Mouse (Mus musculus): ENCODE results near the gene Zcchc14. TPM values are rescaled to one million over a fixed set of nuclear protein-coding genes. Genes with fewer than 3 reads are reported as not detected.

The Zcchc14 gene
- total and polyA plus RNA-seq, 2 experiments from 2014 or later = 17.4 to 85.8 TPM

GRCm38 (mm10) chr8:121648451-121648850 lies 4.2 kb downstream of the Zcchc14 start:
- peak overlapping the region; percentile 81 for H3K4me2 ChIP-seq (ENCODE audit: low read depth)
- WGBS = 51% methylated on average over 16 of the region's 16 CpGs
- H3K9ac ChIP-seq = peak overlapping the region; percentile 28; the same call in 1 of the 2 replicates
- peaks cover 36% of the 10 kb centered on the region for H3K4me1 ChIP-seq (ENCODE audit: insufficient read depth)
- no peak overlapping the region for H3K27ac ChIP-seq (ENCODE audit: low read depth, low read length)
- no peaks in the 10 kb centered on the region for H3K9me3 ChIP-seq (ENCODE audit: low read length)
- H3K4me3 ChIP-seq (ENCODE audit: low read depth, low read length) = peak overlapping the region; percentile 19
- no peak for ATAC-seq
- H3K27me3 ChIP-seq (ENCODE audit: insufficient read depth, low read length) = no peaks in the 10 kb centered on the region
- no peak for DNase-seq
- no peak for TF ChIP-seq CTCF (IDR thresholded peaks at IDR 0.05; ENCODE audit: low read depth)
- H3K36me3 ChIP-seq (ENCODE audit: insufficient read depth) = 0 out of 2 replicates have a peak, but pooled peaks cover 3% of the 10 kb centered on the region

DNA sequence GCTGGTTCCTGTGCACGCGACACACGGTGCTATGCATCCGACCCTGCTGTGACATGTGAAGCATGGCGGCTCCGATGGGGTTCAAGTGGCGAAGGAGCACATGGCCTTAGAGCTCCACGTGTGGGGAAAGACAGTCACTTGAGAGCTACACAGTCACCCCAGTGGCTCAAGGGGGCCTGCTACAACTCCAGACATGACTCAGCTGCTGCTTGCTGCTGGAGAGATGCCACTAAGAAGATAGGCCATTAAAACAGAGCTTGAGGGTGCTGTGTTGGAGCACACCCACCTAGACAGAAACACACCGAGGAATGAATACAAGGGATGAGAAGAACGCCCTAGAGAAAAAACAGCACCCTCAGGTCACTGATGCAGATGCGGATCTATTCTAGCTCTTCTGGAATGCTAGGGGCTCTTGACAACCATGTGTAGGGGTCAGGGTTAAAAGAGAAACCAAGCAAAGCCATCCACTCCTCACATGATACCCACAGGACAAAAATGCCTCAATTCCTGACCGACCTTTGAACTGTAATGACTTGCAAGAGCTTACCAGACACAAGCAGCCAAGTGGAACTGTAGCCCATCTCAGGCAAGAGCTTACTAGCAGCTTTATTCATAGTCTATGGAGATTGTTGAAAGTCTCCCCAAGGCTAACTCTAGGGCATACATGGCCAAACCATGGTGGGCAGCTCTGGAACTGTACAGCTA lies 5.0 kb downstream of the Zcchc14 start:
- Histone ChIP-seq H3K4me2 (ENCODE audit: low read depth) (peak overlapping the region; percentile 81), H3K4me3 (ENCODE audit: low read depth, low read length) (no peak overlapping the region), H3K9me3 (ENCODE audit: low read length) (no peaks in the 10 kb centered on the region), H3K27me3 (ENCODE audit: insufficient read depth, low read length) (no peaks in the 10 kb centered on the region), H3K36me3 (ENCODE audit: insufficient read depth) (0 out of 2 replicates have a peak, but pooled peaks cover 3% of the 10 kb centered on the region), H3K9ac (no peak overlapping the region), H3K27ac (ENCODE audit: low read depth, low read length) (no peak overlapping the region), H3K4me1 (ENCODE audit: insufficient read depth) (peaks cover 40% of the 10 kb centered on the region)
- WGBS = 82% methylated on average over 12 of the region's 12 CpGs
- TF ChIP-seq CTCF (IDR thresholded peaks at IDR 0.05; ENCODE audit: low read depth) = no peak
- ATAC-seq = no peak
- no peak for DNase-seq

GRCm38 (mm10) chr8:121643384-121643783 lies 9.3 kb downstream of the Zcchc14 start:
- Histone ChIP-seq H3K4me3 (ENCODE audit: low read depth, low read length) (no peak overlapping the region), H3K36me3 (ENCODE audit: insufficient read depth) (no peaks in the 10 kb centered on the region), H3K27me3 (ENCODE audit: insufficient read depth, low read length) (no peaks in the 10 kb centered on the region), H3K4me2 (ENCODE audit: low read depth) (0 out of 2 replicates have a peak overlapping the region, but pooled peaks have one; percentile 0), H3K9me3 (ENCODE audit: low read length) (no peaks in the 10 kb centered on the region), H3K27ac (ENCODE audit: low read depth, low read length) (peak overlapping the region; percentile 64; the same call in 1 of the 2 replicates), H3K9ac (no peak overlapping the region), H3K4me1 (ENCODE audit: insufficient read depth) (peaks cover 31% of the 10 kb centered on the region)
- ATAC-seq = peak; percentile 12; the same call in 1 of the 2 replicates
- 40% methylated on average over 11 of the region's 11 CpGs for WGBS
- DNase-seq = no peak
- no peak for TF ChIP-seq CTCF (IDR thresholded peaks at IDR 0.05; ENCODE audit: low read depth)

DNA sequence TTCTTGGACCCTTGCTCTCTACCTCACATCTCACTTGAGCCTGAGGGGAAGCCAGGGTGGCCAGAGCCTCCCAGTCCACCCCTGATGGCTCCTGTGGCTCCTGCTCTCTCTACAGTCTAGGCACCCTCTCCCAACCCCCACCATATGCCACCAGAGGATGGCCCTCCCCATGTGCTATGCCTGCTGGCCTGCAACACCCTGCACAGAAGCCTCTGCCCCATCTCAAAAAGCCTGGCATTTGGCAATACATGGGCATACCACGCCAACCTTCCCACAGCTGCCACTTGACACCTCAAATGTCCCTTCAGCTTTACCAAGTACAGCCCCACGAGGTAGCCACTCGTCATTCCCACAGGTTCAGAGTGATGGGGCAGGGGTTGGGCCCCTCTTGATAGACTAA lies 9.9 kb downstream of the Zcchc14 start:
- no peaks in the 10 kb centered on the region for H3K9me3 ChIP-seq (ENCODE audit: low read length)
- H3K4me2 ChIP-seq (ENCODE audit: low read depth) = 0 out of 2 replicates have a peak overlapping the region, but pooled peaks have one; percentile 0
- DNase-seq (no peak), ATAC-seq (no peak)
- H3K27me3 ChIP-seq (ENCODE audit: insufficient read depth, low read length) = no peaks in the 10 kb centered on the region
- WGBS = 59% methylated on average over 3 of the region's 3 CpGs
- TF ChIP-seq CTCF (IDR thresholded peaks at IDR 0.05; ENCODE audit: low read depth) = no peak
- H3K4me3 ChIP-seq (ENCODE audit: low read depth, low read length) = no peak overlapping the region
- no peaks in the 10 kb centered on the region for H3K36me3 ChIP-seq (ENCODE audit: insufficient read depth)
- peaks cover 26% of the 10 kb centered on the region for H3K4me1 ChIP-seq (ENCODE audit: insufficient read depth)
- peak overlapping the region; percentile 64; the same call in 1 of the 2 replicates for H3K27ac ChIP-seq (ENCODE audit: low read depth, low read length)
- no peak overlapping the region for H3K9ac ChIP-seq

DNA sequence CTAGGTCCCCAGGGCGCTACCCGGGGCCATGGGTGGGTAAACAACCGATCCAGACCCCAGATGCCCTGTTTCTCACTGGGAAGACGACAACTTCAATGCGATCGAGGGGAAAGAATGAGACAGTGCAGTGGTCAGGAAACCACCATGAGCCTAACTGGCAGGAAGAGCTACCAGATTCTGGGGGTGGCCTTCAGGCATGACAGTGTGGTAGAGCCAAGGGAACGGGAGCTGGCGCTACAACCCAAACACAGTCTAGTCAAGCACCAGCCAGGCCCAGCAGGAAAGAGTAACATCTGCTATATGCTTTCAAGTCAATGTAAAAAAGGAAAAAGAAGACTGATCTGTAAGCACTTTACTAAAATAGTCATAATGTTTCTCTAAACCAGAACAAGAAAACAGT lies 16.5 kb downstream of the Zcchc14 start:
- 0 out of 2 replicates have a peak, but pooled peaks have one; percentile 38 for ATAC-seq
- Histone ChIP-seq H3K36me3 (ENCODE audit: insufficient read depth) (no peaks in the 10 kb centered on the region; the same call in 1 of the 2 replicates), H3K9ac (no peak overlapping the region), H3K4me3 (ENCODE audit: low read depth, low read length) (no peak overlapping the region), H3K4me2 (ENCODE audit: low read depth) (no peak overlapping the region), H3K4me1 (ENCODE audit: insufficient read depth) (peaks cover 4% of the 10 kb centered on the region; the same call in 1 of the 2 replicates), H3K27me3 (ENCODE audit: insufficient read depth, low read length) (no peaks in the 10 kb centered on the region), H3K9me3 (ENCODE audit: low read length) (no peaks in the 10 kb centered on the region), H3K27ac (ENCODE audit: low read depth, low read length) (peak overlapping the region; percentile 54; the same call in 1 of the 2 replicates)
- no peak for DNase-seq
- TF ChIP-seq CTCF (IDR thresholded peaks at IDR 0.05; ENCODE audit: low read depth) = no peak
- 75% methylated on average over 8 of the region's 8 CpGs for WGBS

- Histone ChIP-seq H3K9me3 (ENCODE audit: low read length) (no peaks in the 10 kb centered on the region), H3K27ac (ENCODE audit: low read depth, low read length) (no peak overlapping the region; the same call in 1 of the 2 replicates), H3K4me3 (ENCODE audit: low read depth, low read length) (no peak overlapping the region), H3K36me3 (ENCODE audit: insufficient read depth) (no peaks in the 10 kb centered on the region; the same call in 1 of the 2 replicates), H3K4me1 (ENCODE audit: insufficient read depth) (peaks cover 4% of the 10 kb centered on the region; the same call in 1 of the 2 replicates), H3K27me3 (ENCODE audit: insufficient read depth, low read length) (no peaks in the 10 kb centered on the region), H3K9ac (no peak overlapping the region), H3K4me2 (ENCODE audit: low read depth) (no peak overlapping the region)
- WGBS = 78% methylated on average over 6 of the region's 6 CpGs
- no peak for DNase-seq
- ATAC-seq = no peak
- TF ChIP-seq CTCF (IDR thresholded peaks at IDR 0.05; ENCODE audit: low read depth) = no peak
Measured at GRCm38 (mm10) chr8:121635534-121635933, 17.2 kb downstream of the Zcchc14 start.

DNA sequence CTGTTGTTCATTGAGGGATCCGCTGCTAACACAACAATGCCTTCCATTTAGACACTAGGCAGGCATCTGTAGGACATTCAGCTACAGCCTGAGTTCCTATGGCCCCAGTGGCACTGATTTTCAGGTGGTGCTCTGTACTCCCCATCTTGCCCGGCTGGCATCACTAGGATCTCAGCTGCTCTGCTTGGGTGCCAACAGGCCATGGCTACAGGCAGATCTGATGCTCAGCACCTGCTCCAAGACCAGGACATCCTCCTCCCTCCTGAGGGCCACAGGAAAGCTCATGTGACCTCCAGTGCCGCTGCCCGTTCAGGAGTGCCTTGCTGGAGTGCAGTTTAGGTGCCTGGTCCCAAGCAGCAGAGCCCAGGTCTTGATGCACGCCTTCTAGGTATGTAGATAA lies 20.3 kb downstream of the Zcchc14 start:
- Histone ChIP-seq H3K4me3 (ENCODE audit: low read depth, low read length) (no peak overlapping the region), H3K27me3 (ENCODE audit: insufficient read depth, low read length) (no peaks in the 10 kb centered on the region), H3K4me2 (ENCODE audit: low read depth) (no peak overlapping the region), H3K36me3 (ENCODE audit: insufficient read depth) (peaks cover 12% of the 10 kb centered on the region), H3K27ac (ENCODE audit: low read depth, low read length) (no peak overlapping the region), H3K9me3 (ENCODE audit: low read length) (no peaks in the 10 kb centered on the region), H3K9ac (no peak overlapping the region), H3K4me1 (ENCODE audit: insufficient read depth) (peaks cover 4% of the 10 kb centered on the region; the same call in 1 of the 2 replicates)
- 86% methylated on average over 5 of the region's 5 CpGs for WGBS
- no peak for ATAC-seq
- TF ChIP-seq CTCF (IDR thresholded peaks at IDR 0.05; ENCODE audit: low read depth) = no peak
- DNase-seq = no peak
